Mouse (Mus musculus): ENCODE measurements around the gene Cxcl10.

Gene Cxcl10

GRCm38 (mm10) chr5:92321631-92322400 is 26.9 kb downstream of the Cxcl10 start:
- no peak for DNase-seq (ENCODE audit: low read depth, low spot score)

GRCm38 (mm10) chr5:92318596-92318995 is 30.1 kb downstream of the Cxcl10 start:
- no peak for DNase-seq (ENCODE audit: low read depth, low spot score)

- DNase-seq (ENCODE audit: low read depth, low spot score): no peak
Observed at GRCm38 (mm10) chr5:92318119-92318518, 30.6 kb downstream of the Cxcl10 start.

- DNase-seq (ENCODE audit: low read depth, low spot score): no peak
Observed at GRCm38 (mm10) chr5:92313776-92314175, 34.9 kb downstream of the Cxcl10 start.

GRCm38 (mm10) chr5:92312046-92312715 is 36.5 kb downstream of the Cxcl10 start:
- DNase-seq (ENCODE audit: low read depth, low spot score): peak; percentile 64

GRCm38 (mm10) chr5:92309681-92310511 is 38.8 kb downstream of the Cxcl10 start, which contains the start of gene Sdad1:
TSS of gene Sdad1 (minus strand) at chr5:92310479.
- DNase-seq (ENCODE audit: low read depth, low spot score): peak; percentile 88

- no peak for DNase-seq (ENCODE audit: low read depth, low spot score)
Observed at GRCm38 (mm10) chr5:92304291-92304690, 44.4 kb downstream of the Cxcl10 start.

- DNase-seq (ENCODE audit: low read depth, low spot score): no peak
Observed at GRCm38 (mm10) chr5:92302149-92302840, 46.4 kb downstream of the Cxcl10 start.
